Mouse (Mus musculus) limb, embryonic 12.5 days (tissue): Measurements from ENCODE around the gene Crocc. TPM values are rescaled to one million over a fixed set of nuclear protein-coding genes. Genes with fewer than 3 reads are reported as not detected.

Experiments
- polyA plus RNA-seq: library from polyadenylated mRNA; unstranded; fragments of >200 nt; fragmentation: Nextera tagmentation; extraction: Ambion mirVana; gene quantifications from 2 replicates; pipeline ENCODE4 v1.2.1, GENCODE M21; 2016

Crocc gene
- polyA plus RNA-seq, 1 experiment from 2014 or later: 11.1 TPM

Other genes with a start within 250 kb of the Crocc start
- gene Padi3, start 249.9 kb downstream of the Crocc start, polyA plus RNA-seq: 0.28 and 0.37 TPM in 2 replicates
- 0.38 and 0.39 TPM in 2 replicates for gene Padi1, start 214.8 kb downstream of the Crocc start, polyA plus RNA-seq
- gene Padi2, start 154.2 kb downstream of the Crocc start, polyA plus RNA-seq: 1.2 and 1.3 TPM in 2 replicates
- 381 and 392 TPM in 2 replicates for gene Sdhb, start 99.3 kb downstream of the Crocc start, polyA plus RNA-seq
- gene Atp13a2, start 73.7 kb downstream of the Crocc start, polyA plus RNA-seq: 44.1 and 46.0 TPM in 2 replicates
- 512 and 562 TPM in 2 replicates for gene Mfap2, start 50.1 kb downstream of the Crocc start, polyA plus RNA-seq
- 87.1 and 87.7 TPM in 2 replicates for gene Necap2, start 17.8 kb upstream of the Crocc start, polyA plus RNA-seq
- gene Spata21, start 27.8 kb upstream of the Crocc start, polyA plus RNA-seq: 0.28 TPM in 1 of 2 replicates, not detected in the other
- gene Szrd1, start 79.2 kb upstream of the Crocc start, polyA plus RNA-seq: 34.2 and 34.5 TPM in 2 replicates
- 31.2 and 32.0 TPM in 2 replicates for gene Fbxo42, start 87.4 kb upstream of the Crocc start, polyA plus RNA-seq
- 6.7 and 7.1 TPM in 2 replicates for gene Rsg1, start 153.4 kb upstream of the Crocc start, polyA plus RNA-seq
- 9.1 and 10.8 TPM in 2 replicates for gene Arhgef19, start 178.9 kb upstream of the Crocc start, polyA plus RNA-seq
- gene Epha2, start 240.7 kb upstream of the Crocc start, polyA plus RNA-seq: 3.1 and 3.9 TPM in 2 replicates